Mouse (Mus musculus) ES-Bruce4 (cell line): ENCODE results near the gene Ift81.

ENCODE experiments used
- CTCF ChIP-seq: IDR thresholded peaks from one replicate; pipeline ENCODE4 v1.8.1; 2011; ENCODE audit warnings: low read depth, low read length
- EP300 ChIP-seq: IDR thresholded peaks from 2 replicates; pipeline ENCODE4 v1.6.1; 2011; ENCODE audit warnings: low read depth, low read length; ENCODE audit not compliant: insufficient read depth
- POLR2A ChIP-seq: IDR thresholded peaks from one replicate; pipeline ENCODE4 v1.8.1; 2011; ENCODE audit warnings: low read length; ENCODE audit not compliant: insufficient read depth

DNA sequence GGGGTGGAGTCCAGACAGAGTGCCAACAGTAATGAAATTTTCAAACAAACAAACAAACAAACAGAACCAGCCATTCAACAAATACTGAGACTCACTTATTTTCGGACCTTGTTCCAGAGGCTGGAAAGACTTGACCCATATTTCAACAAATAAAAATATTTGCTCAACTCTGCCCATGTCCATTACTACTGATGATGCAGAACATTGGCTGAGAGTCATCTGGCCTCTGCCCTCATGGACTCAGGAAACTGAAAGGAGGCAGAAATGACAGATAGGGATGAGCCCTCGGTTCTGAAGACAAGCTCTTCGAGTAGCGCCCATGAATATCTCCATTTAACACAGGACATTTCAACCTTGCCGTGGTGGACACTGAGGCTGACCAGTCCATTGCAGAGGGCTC lies 8.2 kb upstream of the Ift81 start:
- TF ChIP-seq POLR2A: no peak
- no peak for TF ChIP-seq CTCF
- TF ChIP-seq EP300: no peak
